Mouse (Mus musculus) liver, postnatal 0 days (tissue): ENCODE data around the gene Cav3. TPM values are rescaled to one million over a fixed set of nuclear protein-coding genes. Genes with fewer than 3 reads are reported as not detected.
A peak's percentile ranks its signal among the peaks of the same experiment; 100 is the strongest.

Source experiments
- ATAC-seq: fragments of 200-750 bp; cut with Nextera tagmentation; 2 replicates; pipeline ENCODE4 v1.8.0; 2017; ENCODE audit warnings: mild to moderate bottlenecking, moderate library complexity
- DNase-seq: peaks from one replicate; pipeline ENCODE4 v3.0.0-alpha.2; 2016
- H3K27ac ChIP-seq: fragments of 300-500 bp; sonication (generic); 2 replicates; pipeline ENCODE4 v1.5.1; 2014; ENCODE audit warnings: antibody characterized with exemption, moderate library complexity, mild to moderate bottlenecking, low read depth
- H3K27me3 ChIP-seq: fragments of 300-500 bp; sonication (generic); 2 replicates; pipeline ENCODE4 v1.6.1; 2014; ENCODE audit warnings: low read length, control low read depth, mixed read lengths; ENCODE audit not compliant: insufficient read depth
- H3K36me3 ChIP-seq: fragments of 300-500 bp; sonication (generic); replicated peaks from 2 replicates; pipeline ENCODE4 v1.6.1; 2014; ENCODE audit warnings: mild to moderate bottlenecking, control low read depth, low read length, moderate library complexity, mixed read lengths; ENCODE audit not compliant: insufficient read depth
- H3K4me1 ChIP-seq: fragments of 300-500 bp; sonication (generic); 2 replicates; pipeline ENCODE4 v1.6.1; 2014; ENCODE audit warnings: antibody characterized with exemption, mild to moderate bottlenecking, control low read depth; ENCODE audit not compliant: insufficient read depth
- H3K4me2 ChIP-seq: fragments of 300-500 bp; sonication (generic); 2 replicates; pipeline ENCODE4 v1.6.1; 2014; ENCODE audit warnings: low read depth, mild to moderate bottlenecking, low read length, moderate library complexity, mixed read lengths
- H3K4me3 ChIP-seq: fragments of 300-500 bp; sonication (generic); 2 replicates; pipeline ENCODE4 v1.5.1; 2014; ENCODE audit warnings: low read depth, low read length
- H3K9ac ChIP-seq: fragments of 300-500 bp; sonication (generic); replicated peaks from 2 replicates; pipeline ENCODE4 v1.6.1; 2014; ENCODE audit warnings: mild to moderate bottlenecking, moderate library complexity
- H3K9me3 ChIP-seq: fragments of 300-500 bp; sonication (generic); 2 replicates; pipeline ENCODE4 v1.6.1; 2016; ENCODE audit warnings: mild to moderate bottlenecking, control low read depth, low read length, mixed read lengths
- CTCF ChIP-seq: sonication (generic); IDR thresholded peaks from 2 replicates; pipeline ENCODE4 v1.5.1; 2016; ENCODE audit warnings: antibody characterized with exemption, low read depth
- EP300 ChIP-seq: IDR thresholded peaks from 2 replicates; pipeline ENCODE4 v1.6.1; 2016; ENCODE audit warnings: antibody characterized with exemption, low read depth, mild to moderate bottlenecking
- WGBS: fragments of 180-500 bp; shearing (Covaris S2); extraction: QIAGEN DNeasy Blood & Tissue Kit; methylation state at CpG from one replicate; pipeline ENCODE4 v1.1.7; 2014; ENCODE audit not compliant: insufficient replicate concordance; 5-methylcytosine and 5-hydroxymethylcytosine counted together
- polyA plus RNA-seq: library from polyadenylated mRNA; unstranded; fragments of >200 nt; fragmentation: Nextera tagmentation; extraction: Ambion mirVana; gene quantifications from 2 replicates; pipeline ENCODE4 v1.2.1, GENCODE M21; 2015

The Cav3 gene
- polyA plus RNA-seq, 1 experiment from 2014 or later: 0.15 TPM

- ATAC-seq: no peak
- WGBS: 79% methylated on average over 6 of the region's 6 CpGs
- Histone ChIP-seq H3K4me2 (no peak overlapping the region), H3K4me3 (no peak overlapping the region), H3K27me3 (peaks cover 31% of the 10 kb centered on the region), H3K36me3 (no peaks in the 10 kb centered on the region), H3K4me1 (0 out of 2 replicates have a peak, but pooled peaks cover 3% of the 10 kb centered on the region), H3K9me3 (no peaks in the 10 kb centered on the region), H3K27ac (no peak overlapping the region), H3K9ac (no peak overlapping the region)
- DNase-seq: no peak
- TF ChIP-seq EP300: no peak
- no peak for TF ChIP-seq CTCF
Measured at GRCm38 (mm10) chr6:112492656-112493055, 33.4 kb downstream of the Cav3 start.

- WGBS: 78% methylated on average over 9 of the region's 9 CpGs
- ATAC-seq: no peak
- TF ChIP-seq EP300: no peak
- no peak for TF ChIP-seq CTCF
- no peak overlapping the region for H3K9ac ChIP-seq
- DNase-seq: no peak
- 0 out of 2 replicates have a peak, but pooled peaks cover 3% of the 10 kb centered on the region for H3K4me1 ChIP-seq
- H3K36me3 ChIP-seq: no peaks in the 10 kb centered on the region
- H3K4me2 ChIP-seq: no peak overlapping the region
- H3K4me3 ChIP-seq: no peak overlapping the region
- peaks cover 24% of the 10 kb centered on the region for H3K27me3 ChIP-seq
- H3K27ac ChIP-seq: no peak overlapping the region
- H3K9me3 ChIP-seq: no peaks in the 10 kb centered on the region
Measured at GRCm38 (mm10) chr6:112493371-112493770, 34.1 kb downstream of the Cav3 start.

DNA sequence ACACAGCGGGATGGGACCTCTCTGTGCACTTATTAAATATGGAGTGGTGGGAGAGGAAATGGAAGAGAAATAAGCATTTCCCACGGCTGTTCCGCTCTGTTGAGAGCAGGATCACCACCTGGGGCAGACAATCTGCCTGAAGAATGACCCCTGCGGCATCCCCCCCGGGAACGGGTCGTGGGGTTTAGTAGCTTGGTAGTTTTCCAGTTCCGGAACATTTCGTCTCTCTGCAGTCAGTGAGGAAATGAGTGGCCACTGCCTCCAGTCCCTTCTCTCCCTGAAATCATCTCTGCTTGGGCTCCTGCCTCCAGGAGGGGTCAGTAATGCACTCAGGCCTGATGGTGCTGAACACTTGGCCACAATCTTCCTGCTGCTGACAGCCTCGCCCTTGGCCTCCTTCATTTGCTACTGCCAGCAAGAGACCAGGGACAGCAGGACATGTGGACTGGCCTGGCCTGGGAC lies 35.3 kb downstream of the Cav3 start:
- no peaks in the 10 kb centered on the region for H3K36me3 ChIP-seq
- TF ChIP-seq CTCF (peak; percentile 54), EP300 (no peak)
- no peak overlapping the region for H3K4me2 ChIP-seq
- no peak for ATAC-seq
- H3K9ac ChIP-seq: no peak overlapping the region
- 63% methylated on average over 10 of the region's 10 CpGs for WGBS
- no peak for DNase-seq
- H3K4me1 ChIP-seq: 0 out of 2 replicates have a peak, but pooled peaks cover under 1% of the 10 kb centered on the region
- no peak overlapping the region for H3K27ac ChIP-seq
- H3K27me3 ChIP-seq: peaks cover 11% of the 10 kb centered on the region
- H3K4me3 ChIP-seq: no peak overlapping the region
- no peaks in the 10 kb centered on the region for H3K9me3 ChIP-seq

- Histone ChIP-seq H3K27ac (no peak overlapping the region), H3K9ac (no peak overlapping the region), H3K4me3 (no peak overlapping the region), H3K36me3 (no peaks in the 10 kb centered on the region), H3K9me3 (no peaks in the 10 kb centered on the region), H3K4me1 (no peaks in the 10 kb centered on the region), H3K27me3 (peaks cover 6% of the 10 kb centered on the region), H3K4me2 (no peak overlapping the region)
- no peak for ATAC-seq
- WGBS: 65% methylated on average over 4 of the region's 4 CpGs
- no peak for TF ChIP-seq CTCF
- TF ChIP-seq EP300: no peak
- DNase-seq: no peak
Measured at GRCm38 (mm10) chr6:112495219-112495618, 35.9 kb downstream of the Cav3 start.

GRCm38 (mm10) chr6:112496291-112497060 lies 37.2 kb downstream of the Cav3 start:
- ATAC-seq (peak; percentile 73), DNase-seq (peak; percentile 73)
- no peak overlapping the region for H3K4me2 ChIP-seq
- no peak for TF ChIP-seq CTCF
- TF ChIP-seq EP300: no peak
- peak overlapping the region; percentile 34; the same call in 1 of the 2 replicates for H3K27ac ChIP-seq
- no peak overlapping the region for H3K9ac ChIP-seq
- H3K9me3 ChIP-seq: no peaks in the 10 kb centered on the region
- 63% methylated on average over 8 of the region's 8 CpGs for WGBS
- H3K36me3 ChIP-seq: no peaks in the 10 kb centered on the region
- H3K4me1 ChIP-seq: no peaks in the 10 kb centered on the region
- H3K4me3 ChIP-seq: no peak overlapping the region
- H3K27me3 ChIP-seq: no peaks in the 10 kb centered on the region

GRCm38 (mm10) chr6:112497456-112497855 lies 38.2 kb downstream of the Cav3 start:
- no peaks in the 10 kb centered on the region for H3K36me3 ChIP-seq
- no peaks in the 10 kb centered on the region for H3K27me3 ChIP-seq
- 65% methylated on average over 2 of the region's 2 CpGs for WGBS
- H3K4me3 ChIP-seq: no peak overlapping the region
- no peak for DNase-seq
- no peaks in the 10 kb centered on the region for H3K4me1 ChIP-seq
- no peak overlapping the region for H3K9ac ChIP-seq
- TF ChIP-seq CTCF (no peak), EP300 (no peak)
- no peak overlapping the region for H3K27ac ChIP-seq
- no peak for ATAC-seq
- H3K4me2 ChIP-seq: no peak overlapping the region
- H3K9me3 ChIP-seq: no peaks in the 10 kb centered on the region
